Mouse (Mus musculus) 416B (cell line): ENCODE data around the gene Rgs12.
A peak's percentile ranks its signal among the peaks of the same experiment; 100 is the strongest.

Source experiments
- DNase-seq: peaks from one replicate; pipeline ENCODE4 v3.0.0; 2011; ENCODE audit warnings: low read depth

Rgs12 gene

DNA sequence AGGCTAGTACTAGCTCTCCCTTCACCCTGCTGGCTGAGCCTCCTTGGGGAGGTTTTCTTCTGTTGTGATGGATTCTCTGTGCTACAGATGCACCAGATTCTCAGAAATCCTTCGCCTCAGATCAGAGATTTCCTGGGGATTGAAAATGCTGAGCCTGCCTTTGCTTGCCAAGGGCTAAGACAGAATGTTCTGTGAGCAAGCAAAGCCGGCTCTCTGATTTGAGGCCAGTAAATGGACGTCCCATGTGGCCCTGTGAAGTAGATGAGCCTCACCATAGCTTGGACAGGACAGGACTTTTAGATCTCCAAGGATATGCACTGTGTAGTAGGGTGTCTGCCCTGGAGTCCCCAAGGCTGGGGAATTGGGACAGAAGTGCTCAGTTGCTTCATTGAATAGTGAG, 135.7 kb downstream of the Rgs12 start:
- no peak for DNase-seq

DNA sequence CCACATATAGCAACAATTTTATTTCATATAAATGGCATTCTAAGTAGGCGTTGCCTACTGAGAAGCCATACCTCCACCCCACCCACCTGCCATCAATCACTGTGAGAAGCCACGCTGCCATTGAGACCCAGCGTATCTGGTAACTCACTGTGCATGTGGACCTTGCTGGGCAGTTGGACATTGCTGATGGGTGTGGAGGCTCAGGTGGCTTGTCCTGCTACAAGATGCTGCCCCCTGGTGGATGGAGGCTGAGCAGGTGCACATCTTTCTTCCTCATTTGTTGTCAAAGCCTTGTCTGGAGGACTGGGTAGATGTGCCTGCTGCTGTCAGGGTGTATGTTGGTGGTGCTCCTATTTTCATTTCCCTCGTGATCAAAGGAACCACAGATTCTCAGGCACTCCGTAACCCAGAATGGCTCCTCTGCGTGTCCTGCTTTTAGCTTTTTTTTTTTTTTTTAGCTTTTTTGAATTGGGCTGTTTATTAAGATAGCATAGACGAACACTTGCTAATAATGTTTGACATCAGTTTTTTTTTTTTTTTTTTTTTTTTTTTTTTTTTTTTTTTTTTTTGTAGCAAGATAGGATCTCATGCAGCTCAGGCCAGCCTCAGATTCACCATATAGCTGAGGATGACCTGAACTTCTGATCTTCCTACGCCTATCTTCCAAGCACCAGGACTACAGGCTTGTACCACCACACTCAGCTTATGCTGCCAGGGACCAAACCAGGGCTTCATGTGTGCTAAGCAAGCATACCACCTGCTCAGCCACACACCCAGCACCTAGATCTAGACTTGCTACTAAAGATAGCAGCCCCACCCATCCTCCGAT, 139.8 kb downstream of the Rgs12 start:
- DNase-seq = peak; percentile 77
